Mouse (Mus musculus): ENCODE measurements at regions not wholly inside any gene's neighbourhood (a gene's known extent, or its start where the extent isn't known, plus 50 kb on each side); places are given as distances from the start of the nearest gene placed in this dataset.

- 60% methylated on average over 8 of the region's 8 CpGs for WGBS (ENCODE audit: insufficient replicate concordance)
- no peaks in the 10 kb centered on the region for H3K36me3 ChIP-seq
- H3K4me2 ChIP-seq: no peak overlapping the region
- no peaks in the 10 kb centered on the region for H3K27me3 ChIP-seq
- DNase-seq (no peak), ATAC-seq (ENCODE audit: low read depth) (no peak)
- H3K27ac ChIP-seq: no peak overlapping the region
- no peaks in the 10 kb centered on the region for H3K4me1 ChIP-seq (replicated peaks)
- no peak overlapping the region for H3K9ac ChIP-seq
- no peak overlapping the region for H3K4me3 ChIP-seq (replicated peaks)
- no peaks in the 10 kb centered on the region for H3K9me3 ChIP-seq (replicated peaks)
These were observed 249.7 kb upstream of the Gpc5 start for GRCm38 (mm10) chr14:114842327-114842726.

GRCm38 (mm10) chr14:114843105-114843743, 248.8 kb upstream of the Gpc5 start:
- Histone ChIP-seq H3K9me3 (replicated peaks) (no peaks in the 10 kb centered on the region), H3K9ac (no peak overlapping the region), H3K27ac (no peak overlapping the region), H3K4me1 (replicated peaks) (no peaks in the 10 kb centered on the region), H3K4me2 (no peak overlapping the region), H3K4me3 (replicated peaks) (no peak overlapping the region), H3K36me3 (no peaks in the 10 kb centered on the region), H3K27me3 (no peaks in the 10 kb centered on the region)
- ATAC-seq (ENCODE audit: low read depth): no peak
- no peak for DNase-seq
- WGBS (ENCODE audit: insufficient replicate concordance): 71% methylated on average over 6 of the region's 6 CpGs

- Histone ChIP-seq H3K4me3 (replicated peaks) (no peak overlapping the region), H3K4me1 (replicated peaks) (0 out of 2 replicates have a peak, but pooled peaks cover 4% of the 10 kb centered on the region), H3K27me3 (no peaks in the 10 kb centered on the region), H3K36me3 (no peaks in the 10 kb centered on the region), H3K9ac (no peak overlapping the region), H3K27ac (no peak overlapping the region), H3K4me2 (no peak overlapping the region), H3K9me3 (replicated peaks) (no peaks in the 10 kb centered on the region)
- no peak for DNase-seq
- 23% methylated on average over 9 of the region's 9 CpGs for WGBS (ENCODE audit: insufficient replicate concordance)
- 0 out of 2 replicates have a peak, but pooled peaks have one; percentile 40 for ATAC-seq (ENCODE audit: low read depth)
These were observed 237.5 kb upstream of the Gpc5 start for GRCm38 (mm10) chr14:114854324-114855054.

GRCm38 (mm10) chr14:114855055-114855740, 236.8 kb upstream of the Gpc5 start:
- Histone ChIP-seq H3K9ac (no peak overlapping the region), H3K27me3 (no peaks in the 10 kb centered on the region), H3K4me3 (replicated peaks) (no peak overlapping the region), H3K9me3 (replicated peaks) (no peaks in the 10 kb centered on the region), H3K36me3 (no peaks in the 10 kb centered on the region), H3K27ac (no peak overlapping the region), H3K4me1 (replicated peaks) (0 out of 2 replicates have a peak, but pooled peaks cover 4% of the 10 kb centered on the region), H3K4me2 (no peak overlapping the region)
- 49% methylated on average over 12 of the region's 12 CpGs for WGBS (ENCODE audit: insufficient replicate concordance)
- DNase-seq (no peak), ATAC-seq (ENCODE audit: low read depth) (no peak)

- DNase-seq (no peak), ATAC-seq (ENCODE audit: low read depth) (no peak)
- Histone ChIP-seq H3K4me2 (no peak overlapping the region), H3K4me3 (replicated peaks) (no peak overlapping the region), H3K27me3 (no peaks in the 10 kb centered on the region), H3K9me3 (replicated peaks) (no peaks in the 10 kb centered on the region), H3K27ac (no peak overlapping the region), H3K4me1 (replicated peaks) (0 out of 2 replicates have a peak, but pooled peaks cover 4% of the 10 kb centered on the region), H3K36me3 (no peaks in the 10 kb centered on the region), H3K9ac (no peak overlapping the region)
- 53% methylated on average over 3 of the region's 3 CpGs for WGBS (ENCODE audit: insufficient replicate concordance)
These were observed 236.3 kb upstream of the Gpc5 start for GRCm38 (mm10) chr14:114855746-114856145.

GRCm38 (mm10) chr14:114856243-114857031, 235.6 kb upstream of the Gpc5 start:
- no peak overlapping the region for H3K27ac ChIP-seq
- no peak for DNase-seq

GRCm38 (mm10) chr14:114857171-114857570, 234.8 kb upstream of the Gpc5 start:
- DNase-seq (no peak), ATAC-seq (ENCODE audit: low read depth) (no peak)
- no peaks in the 10 kb centered on the region for H3K27me3 ChIP-seq
- 0 out of 2 replicates have a peak, but pooled peaks cover 4% of the 10 kb centered on the region for H3K4me1 ChIP-seq (replicated peaks)
- H3K36me3 ChIP-seq: no peaks in the 10 kb centered on the region
- 27% methylated on average over 4 of the region's 4 CpGs for WGBS (ENCODE audit: insufficient replicate concordance)
- no peak overlapping the region for H3K4me2 ChIP-seq
- 0 out of 2 replicates have a peak overlapping the region, but pooled peaks have one; percentile 59 for H3K27ac ChIP-seq
- no peaks in the 10 kb centered on the region for H3K9me3 ChIP-seq (replicated peaks)
- no peak overlapping the region for H3K4me3 ChIP-seq (replicated peaks)
- no peak overlapping the region for H3K9ac ChIP-seq

More at GRCm38 (mm10) chr14:114856243-114857031, 235.6 kb upstream of the Gpc5 start:
- Histone ChIP-seq H3K4me1 (replicated peaks) (0 out of 2 replicates have a peak, but pooled peaks cover 4% of the 10 kb centered on the region), H3K9me3 (replicated peaks) (no peaks in the 10 kb centered on the region), H3K27me3 (no peaks in the 10 kb centered on the region), H3K9ac (no peak overlapping the region), H3K4me2 (no peak overlapping the region), H3K4me3 (replicated peaks) (no peak overlapping the region), H3K36me3 (no peaks in the 10 kb centered on the region)
- no peak for ATAC-seq (ENCODE audit: low read depth)
- 58% methylated on average over 18 of the region's 18 CpGs for WGBS (ENCODE audit: insufficient replicate concordance)

GRCm38 (mm10) chr14:114857689-114858088, 234.3 kb upstream of the Gpc5 start:
- H3K9ac ChIP-seq: no peak overlapping the region
- no peaks in the 10 kb centered on the region for H3K27me3 ChIP-seq
- H3K36me3 ChIP-seq: no peaks in the 10 kb centered on the region
- H3K27ac ChIP-seq: peak overlapping the region; percentile 59
- ATAC-seq (ENCODE audit: low read depth) (peak; percentile 68), DNase-seq (no peak)
- H3K4me3 ChIP-seq (replicated peaks): no peak overlapping the region
- 0 out of 2 replicates have a peak, but pooled peaks cover 4% of the 10 kb centered on the region for H3K4me1 ChIP-seq (replicated peaks)
- no peak overlapping the region for H3K4me2 ChIP-seq
- H3K9me3 ChIP-seq (replicated peaks): no peaks in the 10 kb centered on the region
- 18% methylated on average over 7 of the region's 7 CpGs for WGBS (ENCODE audit: insufficient replicate concordance)

GRCm38 (mm10) chr14:114863585-114863984, 228.4 kb upstream of the Gpc5 start:
- Histone ChIP-seq H3K36me3 (no peaks in the 10 kb centered on the region), H3K27ac (no peak overlapping the region), H3K9ac (no peak overlapping the region), H3K4me2 (no peak overlapping the region), H3K9me3 (replicated peaks) (no peaks in the 10 kb centered on the region), H3K4me1 (replicated peaks) (no peaks in the 10 kb centered on the region), H3K27me3 (no peaks in the 10 kb centered on the region), H3K4me3 (replicated peaks) (no peak overlapping the region)
- DNase-seq (no peak), ATAC-seq (ENCODE audit: low read depth) (no peak)
- WGBS (ENCODE audit: insufficient replicate concordance): 59% methylated on average over 4 of the region's 4 CpGs

GRCm38 (mm10) chr14:114864102-114864501, 227.9 kb upstream of the Gpc5 start:
- Histone ChIP-seq H3K27me3 (no peaks in the 10 kb centered on the region), H3K36me3 (no peaks in the 10 kb centered on the region), H3K27ac (no peak overlapping the region; the same call in 1 of the 2 replicates), H3K4me3 (replicated peaks) (no peak overlapping the region), H3K4me2 (no peak overlapping the region), H3K9ac (no peak overlapping the region), H3K9me3 (replicated peaks) (no peaks in the 10 kb centered on the region), H3K4me1 (replicated peaks) (peaks cover 1% of the 10 kb centered on the region; the same call in 1 of the 2 replicates)
- DNase-seq (no peak), ATAC-seq (ENCODE audit: low read depth) (peak; percentile 41; the same call in 1 of the 2 replicates)
- 73% methylated on average over 5 of the region's 5 CpGs for WGBS (ENCODE audit: insufficient replicate concordance)

Data from liver, embryonic 13.5 days (tissue).